Mouse (Mus musculus) MEL (cell line): ENCODE measurements at regions not wholly inside any gene's neighbourhood (a gene's known extent, or its start where the extent isn't known, plus 50 kb on each side); places are given as distances from the start of the nearest gene placed in this dataset.

Experiments used
- CTCF ChIP-seq, 3 experiments: IDR thresholded peaks in 2 of 3; conservative IDR thresholded peaks in 1 of 3; 2 replicates each; pipeline ENCODE4 v1.5.1; 2011 to 2012; ENCODE audit warnings: low read length in 3 of 3, low read depth in 2 of 3, mild to moderate bottlenecking in 2 of 3, improper control_type of control experiment in 1 of 3, inconsistent platforms in 1 of 3, mixed read lengths in 1 of 3, moderate library complexity in 1 of 3; ENCODE audit not compliant: control insufficient read depth in 1 of 3, insufficient read depth in 1 of 3, poor library complexity in 1 of 3, severe bottlenecking in 1 of 3
- EP300 ChIP-seq, 2 experiments: IDR thresholded peaks; 2 replicates each; pipeline ENCODE4 v1.6.1; 2011; ENCODE audit warnings: improper control_type of control experiment in 2 of 2, low read length in 2 of 2, low read depth in 1 of 2, mild to moderate bottlenecking in 1 of 2
- JUND ChIP-seq: IDR thresholded peaks from 2 replicates; pipeline ENCODE4 v1.6.1; 2011; ENCODE audit warnings: low read depth, mild to moderate bottlenecking, improper control_type of control experiment, low read length
- KAT2A ChIP-seq: conservative IDR thresholded peaks from 2 replicates; pipeline ENCODE4 v1.6.1; 2012; ENCODE audit warnings: low read depth, low read length, improper control_type of control experiment, inconsistent platforms
- MAFK ChIP-seq: IDR thresholded peaks from 2 replicates; pipeline ENCODE4 v1.6.1; 2011; ENCODE audit warnings: low read depth, mild to moderate bottlenecking, low read length, improper control_type of control experiment, borderline replicate concordance
- MEF2A ChIP-seq: IDR thresholded peaks from 2 replicates; pipeline ENCODE4 v1.6.1; 2014; ENCODE audit warnings: low read depth, mild to moderate bottlenecking, inconsistent platforms, low read length, improper control_type of control experiment; ENCODE audit not compliant: poor library complexity, insufficient replicate concordance, severe bottlenecking; ENCODE audit errors: extremely low read depth
- NELFE ChIP-seq: IDR thresholded peaks from 2 replicates; pipeline ENCODE4 v1.6.1; 2011; ENCODE audit warnings: low read depth, low read length, improper control_type of control experiment
- POLR2A ChIP-seq, 2 experiments: IDR thresholded peaks; 2 replicates each; pipeline ENCODE4 v1.6.1; 2011 to 2012; ENCODE audit warnings: low read length in 2 of 2, mild to moderate bottlenecking in 2 of 2, control low read depth in 1 of 2, improper control_type of control experiment in 1 of 2, low read depth in 1 of 2, moderate library complexity in 1 of 2; ENCODE audit not compliant: control insufficient read depth in 1 of 2, insufficient read depth in 1 of 2, poor library complexity in 1 of 2
- SIN3A ChIP-seq: IDR thresholded peaks from 2 replicates; pipeline ENCODE4 v1.6.1; 2012; ENCODE audit warnings: low read length, improper control_type of control experiment, inconsistent platforms
- TCF12 ChIP-seq: IDR thresholded peaks from 2 replicates; pipeline ENCODE4 v1.6.1; 2014; ENCODE audit warnings: low read depth, mild to moderate bottlenecking, inconsistent platforms, low read length, improper control_type of control experiment, moderate library complexity
- ZNF384 ChIP-seq: IDR thresholded peaks from 2 replicates; pipeline ENCODE4 v1.6.1; 2012; ENCODE audit warnings: low read depth, mild to moderate bottlenecking, inconsistent platforms, low read length, improper control_type of control experiment

- TF ChIP-seq CTCF (IDR thresholded peaks at IDR 0.05 in 2 of 3, conservative IDR thresholded peaks at IDR 0.05 in 1 of 3; ENCODE audit: control insufficient read depth in 1 of 3, insufficient read depth in 1 of 3, low read depth in 2 of 3, low read length in 3 of 3, poor library complexity in 1 of 3, severe bottlenecking in 1 of 3) (no peak), POLR2A (IDR thresholded peaks at IDR 0.05; ENCODE audit: control insufficient read depth in 1 of 2, insufficient read depth in 1 of 2, low read depth in 1 of 2, low read length in 2 of 2, poor library complexity in 1 of 2) (no peak), SIN3A (no peak), JUND (no peak), KAT2A (no peak), ZNF384 (no peak), NELFE (no peak), EP300 (IDR thresholded peaks at IDR 0.05; ENCODE audit: low read depth in 1 of 2, low read length in 2 of 2) (no peak), MAFK (no peak), MEF2A (no peak), TCF12 (no peak)
These were observed 1698.2 kb upstream of the Flrt2 start for GRCm38 (mm10) chr12:93993875-93994274.
